Mouse (Mus musculus) CD8-positive naive resting alpha-beta T cell, adult 2 months (primary cell): Measurements from ENCODE around the gene Acp5.
"Not testable (repeated sequence)": the region's sequence is repeated elsewhere in the genome, so short reads cannot be mapped to it uniquely, and the experiment has no call there.

Source experiments
- DNase-seq, 2 experiments: peaks; one replicate each; pipeline ENCODE4 v3.0.0; 2022; ENCODE audit warnings: low read depth in 2 of 2, low spot score in 2 of 2

Gene Acp5

DNA sequence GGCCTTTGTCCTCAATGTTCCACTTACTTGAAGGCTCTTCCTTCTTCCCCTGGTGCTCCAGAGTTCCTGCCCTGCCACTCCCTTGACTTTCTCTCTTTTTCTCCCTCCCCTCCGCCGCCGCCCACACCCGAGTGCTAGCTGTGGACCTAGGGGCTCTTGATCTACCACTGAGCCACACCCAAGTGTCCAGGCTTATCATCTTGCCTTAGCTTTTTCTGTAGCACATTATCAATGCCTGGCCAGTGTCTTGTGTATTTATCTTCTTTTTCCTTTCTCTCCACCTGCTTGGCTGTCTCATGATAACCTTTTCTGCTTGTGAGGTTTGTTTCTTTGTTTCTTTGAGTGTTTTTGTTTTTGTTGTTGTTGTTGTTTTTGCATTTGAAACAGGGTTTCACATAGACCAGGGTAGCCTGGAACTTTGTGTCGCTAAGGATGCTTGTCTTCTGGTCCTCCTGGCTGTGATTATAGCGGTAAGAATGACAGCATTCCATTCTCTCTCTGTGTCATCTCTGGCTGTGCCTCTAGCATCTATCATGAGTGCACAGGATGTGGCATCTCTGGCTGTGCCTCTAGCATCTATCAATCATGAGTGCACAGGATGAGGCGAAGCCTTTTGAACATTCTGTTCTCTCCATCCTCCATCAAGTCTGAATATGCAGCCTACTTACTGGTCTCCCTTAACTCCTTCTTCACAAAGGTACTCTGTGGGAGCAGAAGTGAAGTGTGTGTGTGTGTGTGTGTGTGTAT is at the start of gene Acp5:
TSS of gene Acp5 (minus strand) at position 68 of the 747 bp plus-strand sequence.
- peak in 1 of 2 experiments; percentile 44 for DNase-seq

GRCm38 (mm10) chr9:22172318-22172717 is 36.8 kb upstream of the Acp5 start:
- no peak for DNase-seq

GRCm38 (mm10) chr9:22169327-22169726 is 33.8 kb upstream of the Acp5 start:
- DNase-seq: no peak

- DNase-seq: no peak
Measured at GRCm38 (mm10) chr9:22167751-22168150, 32.2 kb upstream of the Acp5 start.

- DNase-seq: no peak
Measured at GRCm38 (mm10) chr9:22166686-22167085, 31.2 kb upstream of the Acp5 start.

DNA sequence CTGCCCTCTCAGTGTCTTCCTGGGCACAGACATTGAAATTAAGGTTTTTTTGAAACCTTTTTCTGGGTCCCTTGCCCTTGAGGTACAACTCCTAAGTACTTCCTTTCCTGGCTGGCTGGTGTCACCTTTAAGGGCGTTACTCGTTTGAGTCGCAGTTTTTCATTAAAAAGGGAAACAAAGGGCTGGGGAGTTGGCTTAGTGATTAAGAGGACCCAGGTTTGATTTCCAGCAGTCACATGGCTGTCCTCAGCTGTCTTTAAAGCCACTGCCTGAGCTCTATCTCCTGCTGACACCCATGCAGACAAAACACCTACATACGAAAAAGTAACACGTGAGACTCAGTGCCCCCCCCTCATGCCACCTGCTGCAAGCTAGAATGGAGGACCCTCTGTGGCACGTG is 30.5 kb upstream of the Acp5 start:
- DNase-seq: no peak

- no peak for DNase-seq
Measured at GRCm38 (mm10) chr9:22164711-22165668, 29.5 kb upstream of the Acp5 start.

DNA sequence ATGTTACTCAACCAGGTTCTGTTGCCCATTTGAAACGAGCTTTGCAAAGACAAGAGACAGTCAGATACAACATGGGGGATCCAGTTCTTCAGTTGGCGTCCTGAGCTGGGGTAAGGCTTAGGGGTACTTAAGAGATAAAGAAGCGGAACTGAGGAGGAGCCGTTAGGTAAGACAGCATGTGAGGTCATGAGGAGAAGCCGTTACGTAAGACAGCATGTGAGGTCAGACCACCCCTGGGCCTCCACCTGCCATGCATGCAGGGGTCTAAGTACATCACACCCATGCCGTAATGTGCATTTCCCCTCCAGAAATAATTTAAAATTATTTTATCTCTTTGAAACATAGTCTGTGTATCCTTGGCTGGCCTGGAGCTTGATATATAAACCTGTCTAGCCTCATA is 27.4 kb upstream of the Acp5 start:
- no peak for DNase-seq

DNA sequence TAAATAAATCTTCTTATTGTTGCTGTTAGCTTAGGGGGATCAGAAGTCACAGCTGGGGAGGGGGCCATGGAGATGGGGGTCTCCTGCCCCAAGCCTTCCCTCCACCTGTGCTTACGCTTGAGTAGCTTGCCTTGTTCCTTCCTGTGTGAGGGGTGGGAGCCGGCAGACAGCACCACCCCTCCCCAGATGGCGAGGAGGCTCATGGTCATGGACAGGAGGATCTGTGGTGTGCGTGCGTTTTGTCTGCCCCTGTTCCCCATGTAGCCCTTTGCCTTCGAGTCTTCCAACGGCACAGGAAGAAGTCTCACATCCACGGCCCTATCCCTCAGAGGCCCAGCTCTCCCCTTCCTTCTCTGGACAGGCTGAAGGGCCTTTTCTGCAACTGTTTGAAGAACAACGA is 26.8 kb upstream of the Acp5 start:
- DNase-seq: no peak

DNA sequence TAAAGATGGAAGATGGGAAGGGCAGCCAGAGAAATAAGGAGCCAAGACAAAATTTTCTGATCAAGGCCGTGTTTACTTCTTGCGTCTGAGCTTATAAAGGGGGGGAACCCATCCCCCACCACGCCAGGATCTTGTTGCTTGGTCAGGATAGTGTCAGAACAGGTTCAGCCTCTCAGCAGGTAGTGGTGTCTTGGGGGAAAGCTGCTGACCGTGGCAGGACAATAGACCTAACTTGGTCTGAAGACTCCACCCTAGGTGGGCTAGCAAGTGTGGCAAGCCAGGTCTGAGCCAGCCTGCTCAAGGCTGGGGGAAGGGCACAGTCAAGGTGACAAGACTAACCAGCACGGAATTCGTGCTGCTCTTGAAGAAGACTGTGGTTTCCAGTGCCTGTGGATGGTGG is 25.8 kb upstream of the Acp5 start:
- DNase-seq: no peak

DNA sequence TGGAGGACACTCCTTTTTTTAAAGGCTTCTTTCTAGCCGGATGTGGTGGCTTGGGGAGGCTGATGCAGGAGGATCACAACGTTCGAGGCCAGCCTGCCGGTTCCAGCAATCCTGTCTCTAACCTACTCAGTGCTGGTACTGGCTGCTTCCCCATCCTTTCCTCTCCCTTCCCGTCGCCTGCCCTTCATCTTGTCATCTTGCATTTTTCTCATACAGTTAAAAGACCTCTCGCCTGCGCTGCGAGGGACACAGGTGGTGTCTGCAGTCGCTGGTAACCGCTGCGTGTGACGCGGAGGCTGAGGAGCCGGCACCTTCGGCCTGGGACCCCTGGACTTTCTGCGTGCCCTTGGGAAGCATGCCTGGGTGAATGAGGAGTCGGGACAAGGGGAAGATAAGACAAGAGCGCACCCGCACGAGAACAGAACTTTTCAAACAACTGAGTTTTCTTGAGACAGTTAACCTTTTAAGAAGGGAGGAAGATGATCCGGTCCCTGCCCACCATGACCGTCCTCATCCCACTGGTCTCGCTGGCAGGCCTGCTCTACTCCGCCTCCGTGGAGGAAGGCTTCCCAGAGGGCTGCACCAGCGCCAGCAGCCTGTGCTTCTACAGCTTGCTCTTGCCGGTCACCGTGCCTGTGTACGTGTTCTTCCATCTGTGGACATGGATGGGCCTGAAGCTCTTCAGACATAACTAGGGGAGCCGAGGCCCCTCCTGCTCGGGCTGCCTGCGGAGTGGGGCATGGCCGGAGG is 22.2 kb upstream of the Acp5 start:
- DNase-seq: no peak

GRCm38 (mm10) chr9:22156497-22157245 is 21.2 kb upstream of the Acp5 start, which contains the start of gene Pigyl:
Gene Pigyl (plus strand): TSS chr9:22156846.
- peak; percentile 94 to 97 for DNase-seq

GRCm38 (mm10) chr9:22155614-22156013 is 20.1 kb upstream of the Acp5 start:
- DNase-seq: peak; percentile 65 to 84

- no peak for DNase-seq
Measured at GRCm38 (mm10) chr9:22153810-22154209, 18.3 kb upstream of the Acp5 start.

GRCm38 (mm10) chr9:22150946-22151345 is 15.4 kb upstream of the Acp5 start:
- DNase-seq: no peak

GRCm38 (mm10) chr9:22150249-22150693 is 14.8 kb upstream of the Acp5 start:
- DNase-seq: not testable (repeated sequence)

DNA sequence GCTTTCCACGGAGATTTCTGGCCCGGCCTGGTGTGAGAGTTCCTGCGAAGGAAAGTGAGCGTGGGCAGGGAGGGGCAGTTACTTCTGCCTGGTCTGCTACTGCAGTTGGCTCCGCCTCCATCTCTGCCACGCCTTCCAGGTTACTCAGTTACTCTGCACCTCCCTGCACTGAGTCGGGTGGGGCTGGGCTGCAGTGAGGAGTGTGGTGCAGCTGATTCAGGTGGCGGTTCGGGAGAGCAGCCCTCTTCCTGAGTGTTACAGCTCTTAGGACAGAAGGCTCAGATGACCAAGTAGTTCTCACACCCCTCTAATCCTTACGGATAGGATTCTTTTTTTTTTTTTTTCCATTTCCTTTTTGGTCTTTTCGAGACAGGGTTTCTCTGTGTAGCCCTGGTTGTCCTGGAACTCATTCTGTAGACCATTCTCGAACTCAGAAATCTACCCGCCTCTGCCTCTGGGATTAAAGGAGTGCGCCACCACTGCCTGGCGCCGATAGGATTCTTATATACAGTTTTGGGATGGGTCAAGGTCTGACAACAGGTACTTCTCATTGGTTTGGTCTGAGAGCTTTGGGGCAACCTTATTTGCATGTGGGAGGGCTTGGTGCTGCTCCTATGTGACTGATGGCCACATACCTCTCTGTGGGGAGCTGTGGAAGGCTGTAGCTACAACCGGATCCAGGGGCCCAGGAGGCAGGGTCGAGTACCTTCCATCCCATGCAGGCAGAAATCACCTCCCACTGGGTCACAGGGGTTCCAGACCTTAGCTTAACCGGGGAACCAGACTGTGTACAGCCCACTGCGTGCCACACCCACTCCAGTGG is 14.1 kb upstream of the Acp5 start:
- no peak for DNase-seq

- DNase-seq: no peak
Measured at GRCm38 (mm10) chr9:22144304-22144965, 8.9 kb upstream of the Acp5 start.
